Mouse (Mus musculus): Measurements from ENCODE around the gene Ttc7.

- TF ChIP-seq CTCF (IDR thresholded peaks at IDR 0.05; ENCODE audit: low read depth) (no peak), EP300 (IDR thresholded peaks at IDR 0.05; ENCODE audit: low read depth) (peak; percentile 72; the same call in 1 of the 2 replicates)
These were observed 108.6 kb downstream of the Ttc7 start for GRCm38 (mm10) chr17:87391242-87391641.

Measured in heart, postnatal 0 days (tissue).